Mouse (Mus musculus) granulocyte monocyte progenitor cell, adult 5-6 weeks (primary cell): Measurements from ENCODE around the gene Fam71e2. TPM values are rescaled to one million over a fixed set of nuclear protein-coding genes. Genes with fewer than 3 reads are reported as not detected.

Experiments used
- ATAC-seq: replicated peaks from 2 replicates; pipeline ENCODE4 v1.8.0; 2016; ENCODE audit warnings: mild to moderate bottlenecking, moderate TSS enrichment, inconsistent platforms; ENCODE audit not compliant: poor library complexity, severe bottlenecking
- total RNA-seq, 2 experiments: library from RNA; stranded (forward) in 1 of 2; stranded (reverse) in 1 of 2; fragments of 200-712, 200-1000 nt in 1 of 2; fragments of >200 nt in 1 of 2; fragmentation: Nextera tagmentation in 1 of 2; gene quantifications; 2 replicates each; pipeline ENCODE4 v1.2.3; 2014 to 2017

Gene Fam71e2
- total RNA-seq, 2 experiments from 2014 or later, result not detected

- peak; percentile 51 for ATAC-seq
Observed at GRCm38 (mm10) chr7:4782130-4782529, 11.0 kb upstream of the Fam71e2 start.

GRCm38 (mm10) chr7:4779921-4780320 lies 8.8 kb upstream of the Fam71e2 start:
- peak; percentile 31 for ATAC-seq

- no peak for ATAC-seq
Observed at GRCm38 (mm10) chr7:4777851-4778637, 6.9 kb upstream of the Fam71e2 start.

GRCm38 (mm10) chr7:4776861-4777830 lies 6.0 kb upstream of the Fam71e2 start:
- ATAC-seq, result peak; percentile 39; the same call in 1 of the 2 replicates

- no peak for ATAC-seq
Observed at GRCm38 (mm10) chr7:4776131-4776530, 5.0 kb upstream of the Fam71e2 start.

GRCm38 (mm10) chr7:4764946-4765710 lies 6.0 kb downstream of the Fam71e2 start:
- ATAC-seq, result no peak

GRCm38 (mm10) chr7:4759670-4760069 lies 11.4 kb downstream of the Fam71e2 start:
- ATAC-seq, result no peak

GRCm38 (mm10) chr7:4752821-4753570 lies 18.1 kb downstream of the Fam71e2 start, which contains the start of gene Cox6b2:
Cox6b2 (minus strand) TSS chr7:4753094.
- peak; percentile 79 for ATAC-seq

- peak; percentile 41 for ATAC-seq
Observed at GRCm38 (mm10) chr7:4751971-4752820, 18.9 kb downstream of the Fam71e2 start.

- no peak for ATAC-seq
Observed at GRCm38 (mm10) chr7:4749169-4749568, 21.9 kb downstream of the Fam71e2 start.

- peak; percentile 39 for ATAC-seq
Observed at GRCm38 (mm10) chr7:4748321-4748720, 22.8 kb downstream of the Fam71e2 start.

- no peak for ATAC-seq
Observed at GRCm38 (mm10) chr7:4747156-4747899, 23.8 kb downstream of the Fam71e2 start.

- ATAC-seq, result no peak
Observed at GRCm38 (mm10) chr7:4746326-4746980, 24.6 kb downstream of the Fam71e2 start.

GRCm38 (mm10) chr7:4744886-4745285 lies 26.2 kb downstream of the Fam71e2 start:
- no peak for ATAC-seq

- ATAC-seq, result no peak
Observed at GRCm38 (mm10) chr7:4743354-4743753, 27.7 kb downstream of the Fam71e2 start.

- ATAC-seq, result no peak
Observed at GRCm38 (mm10) chr7:4742482-4742819, 28.7 kb downstream of the Fam71e2 start.

GRCm38 (mm10) chr7:4741672-4742481 lies 29.2 kb downstream of the Fam71e2 start:
- ATAC-seq, result no peak
